Mouse (Mus musculus) heart, adult 18-20 months (tissue): ENCODE measurements around the gene Nt5c1a. TPM values are rescaled to one million over a fixed set of nuclear protein-coding genes. Genes with fewer than 3 reads are reported as not detected.

ENCODE experiments used
- DNase-seq, 2 experiments: peaks; one replicate each; pipeline ENCODE4 v3.0.0; 2021 to 2022; ENCODE audit warnings: mixed read lengths in 1 of 2
- total RNA-seq, 2 experiments: library from RNA; stranded (reverse); gene quantifications; 2 replicates each; pipeline ENCODE4 v1.2.3; 2021

The Nt5c1a gene
- total RNA-seq, 2 experiments from 2014 or later = 50.8 to 64.1 TPM

DNA sequence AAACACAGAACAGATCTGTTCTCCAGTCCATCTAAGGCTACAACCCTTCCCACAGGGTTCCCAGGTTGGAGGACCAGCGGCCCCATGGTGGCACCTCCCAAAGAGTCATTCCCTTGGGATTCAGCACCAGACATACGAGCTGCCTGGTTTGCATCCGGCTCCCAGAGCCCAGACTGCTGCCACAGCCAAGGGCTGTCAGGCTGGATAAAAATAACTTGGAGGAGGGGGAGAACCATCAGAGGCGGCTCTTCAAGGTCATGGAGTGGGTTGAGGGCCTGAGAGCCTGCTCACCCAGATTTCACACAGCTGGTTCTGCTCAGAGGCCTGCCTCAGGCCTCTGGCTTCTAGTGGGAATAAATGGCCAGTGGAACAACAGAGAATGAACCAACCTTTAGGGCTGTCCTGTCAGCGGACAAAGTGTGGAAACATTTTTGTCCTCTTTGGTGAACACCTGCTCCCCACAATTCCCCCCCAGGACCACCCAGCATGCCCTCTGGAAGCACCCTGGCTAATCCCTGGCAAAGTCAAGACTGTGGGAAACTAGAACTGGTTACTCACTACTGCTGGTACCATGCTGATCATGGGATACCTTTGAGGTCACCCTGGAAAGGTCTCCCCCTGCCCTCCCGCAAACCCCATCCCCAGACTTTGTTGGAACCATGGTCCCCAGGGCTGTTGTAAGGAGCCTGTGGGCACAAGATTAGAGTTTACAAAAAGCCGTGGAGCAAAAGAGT, 46.0 kb downstream of the Nt5c1a start:
- DNase-seq = peak; percentile 65 to 82

GRCm38 (mm10) chr4:123248971-123249567, 47.8 kb downstream of the Nt5c1a start:
- peak; percentile 87 to 94 for DNase-seq

DNA sequence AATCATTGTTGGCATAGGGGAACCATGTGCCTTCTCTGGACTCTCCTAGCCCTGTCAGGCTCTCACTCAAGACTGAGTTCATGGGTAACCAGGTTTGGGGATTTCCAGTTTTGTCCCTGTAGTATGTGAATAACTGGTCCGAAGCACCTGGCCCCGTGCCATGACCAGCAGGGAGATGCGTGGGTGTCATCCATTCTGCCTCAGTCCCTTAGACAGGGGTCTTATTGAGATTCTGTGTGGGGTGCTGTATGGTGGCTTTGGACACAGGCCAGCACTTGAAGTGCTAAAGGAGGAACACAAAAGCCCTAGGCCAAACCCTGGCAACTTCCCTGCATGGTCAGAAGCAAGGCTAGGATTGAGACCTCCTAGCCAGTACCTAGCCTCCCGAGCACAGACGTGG, 50.9 kb downstream of the Nt5c1a start:
- DNase-seq = no peak

DNA sequence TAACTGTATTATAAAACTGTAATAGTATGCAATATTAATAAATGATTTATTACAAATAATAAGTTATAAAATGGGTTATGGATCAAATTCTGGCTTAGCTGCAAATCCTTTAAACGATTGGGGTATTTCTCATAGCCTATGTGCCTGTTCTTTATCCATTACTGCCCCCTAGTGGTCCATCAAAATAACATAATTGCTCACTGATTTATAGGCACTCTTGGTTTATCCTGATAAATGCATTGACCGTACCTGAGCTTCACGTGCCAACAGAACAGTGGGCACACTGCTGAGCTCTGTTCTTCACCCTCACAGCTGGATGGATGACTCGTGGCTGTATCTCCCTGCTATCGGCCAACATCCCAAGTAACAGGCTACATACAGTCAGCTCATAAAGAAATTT, 53.3 kb downstream of the Nt5c1a start:
- DNase-seq = peak; percentile 46 to 74

DNA sequence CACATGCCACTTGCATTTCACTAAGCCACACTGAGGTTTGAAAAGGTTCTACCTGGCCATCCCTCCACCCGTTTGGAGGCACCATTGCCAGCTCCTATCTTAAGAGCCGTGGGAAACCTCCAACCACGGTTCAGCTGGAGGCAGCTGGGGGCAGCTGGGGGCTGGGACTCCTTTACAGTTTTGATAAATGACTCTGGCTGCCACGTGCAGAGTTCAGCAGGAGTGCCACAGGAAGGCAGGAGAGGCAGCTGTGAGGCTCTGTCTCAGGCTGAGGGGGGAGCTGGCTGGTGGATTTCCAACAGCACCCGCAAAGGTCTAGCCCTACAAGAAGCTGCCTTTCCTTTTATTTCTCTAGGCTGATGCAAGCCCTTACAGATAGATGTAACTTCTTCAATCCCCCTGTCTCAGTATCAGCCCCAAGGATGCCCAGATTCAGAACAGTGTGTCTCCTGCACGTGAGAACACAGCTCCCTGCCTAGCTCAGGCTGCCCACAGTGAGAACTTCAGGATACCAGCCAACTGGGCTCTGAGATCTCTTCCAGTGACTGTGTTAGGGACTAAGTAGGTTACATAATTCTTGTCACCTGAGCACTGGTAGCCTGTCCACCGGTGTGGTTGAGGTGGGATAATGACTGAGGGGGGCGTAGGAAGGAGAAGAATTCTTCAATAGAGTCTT, 58.9 kb downstream of the Nt5c1a start:
- DNase-seq = no peak

- no peak for DNase-seq
Observed at GRCm38 (mm10) chr4:123261721-123262401, 60.6 kb downstream of the Nt5c1a start, which contains the start of gene Pabpc4. Pabpc4 (plus strand) TSS chr4:123262351.

Other genes starting within 250 kb of the Nt5c1a start
- gene Mfsd2a, start 240.3 kb upstream of the Nt5c1a start, total RNA-seq = 1 to 10 TPM in 1 of 2 experiments, not detected in 1; 2.8 TPM
- under 1 TPM; 0.25 to 0.87 TPM for gene Mycl, start 205.9 kb upstream of the Nt5c1a start, total RNA-seq
- 1 to 10 TPM; 4.9 to 5.5 TPM for gene Trit1, start 184.9 kb upstream of the Nt5c1a start, total RNA-seq
- gene Bmp8b, start 96.3 kb upstream of the Nt5c1a start, total RNA-seq = not detected
- not detected for gene Oxct2b, start 85.2 kb upstream of the Nt5c1a start, total RNA-seq
- gene Ppie, start 61.6 kb upstream of the Nt5c1a start, total RNA-seq = 10 to 100 TPM; 21.1 to 26.5 TPM
- gene Hpcal4, start 18.3 kb upstream of the Nt5c1a start, total RNA-seq = under 1 TPM; 0.05 to 0.50 TPM
- 10 to 100 TPM in 1 of 2 experiments, 1 to 10 TPM in 1; 8.9 to 11.2 TPM for gene Heyl, start 32.1 kb downstream of the Nt5c1a start, total RNA-seq
- gene Pabpc4, start 60.8 kb downstream of the Nt5c1a start, total RNA-seq = 100 to 1,000 TPM; 336 to 356 TPM
- gene Oxct2a, start 122.1 kb downstream of the Nt5c1a start, total RNA-seq = not detected
- gene Bmp8a, start 141.7 kb downstream of the Nt5c1a start, total RNA-seq = not detected